Mouse (Mus musculus): Measurements from ENCODE around the gene Ly6g6d. TPM values are rescaled to one million over a fixed set of nuclear protein-coding genes. Genes with fewer than 3 reads are reported as not detected.
A peak's percentile ranks its signal among the peaks of the same experiment; 100 is the strongest.
"Not testable (repeated sequence)": the region's sequence is repeated elsewhere in the genome, so short reads cannot be mapped to it uniquely, and the experiment has no call there.

Gene Ly6g6d
- polyA plus RNA-seq (2014; fragmentation: Nextera tagmentation; extraction: Ambion mirVana) = 0.78 and 1.5 TPM in 2 replicates

GRCm38 (mm10) chr17:35077786-35078233, at the start of gene Ly6g6d:
Ly6g6d (minus strand) TSS chr17:35078065.
- H3K27me3 ChIP-seq (ENCODE audit: control insufficient read depth, insufficient read depth, low read length) = no peaks in the 10 kb centered on the region
- peak; percentile 46 for DNase-seq
- no peaks in the 10 kb centered on the region for H3K36me3 ChIP-seq (ENCODE audit: control insufficient read depth, insufficient read depth, low read length)
- no peak within 1 kb of the TSS; the same call in 1 of the 2 replicates for H3K9ac ChIP-seq (replicated peaks; ENCODE audit: low read length)
- H3K27ac ChIP-seq (replicated peaks; ENCODE audit: low read depth, low read length) = no peak within 1 kb of the TSS
- 8% methylated on average over 14 of the region's 14 CpGs for WGBS
- no peak within 1 kb of the TSS for H3K4me3 ChIP-seq (replicated peaks; ENCODE audit: low read depth, low read length)
- H3K9me3 ChIP-seq (ENCODE audit: control insufficient read depth, low read length) = no peaks in the 10 kb centered on the region
- H3K4me1 ChIP-seq (ENCODE audit: control insufficient read depth, insufficient read depth, low read length) = no peaks in the 10 kb centered on the region
- H3K4me2 ChIP-seq (ENCODE audit: low read length) = peak within 1 kb of the TSS; percentile 47
- ATAC-seq (ENCODE audit: low FRiP score, low TSS enrichment) = no peak

- ATAC-seq (ENCODE audit: low FRiP score, low TSS enrichment) (no peak), DNase-seq (no peak)
- Histone ChIP-seq H3K9ac (replicated peaks; ENCODE audit: low read length) (peak overlapping the region; percentile 78), H3K27me3 (ENCODE audit: control insufficient read depth, insufficient read depth, low read length) (no peaks in the 10 kb centered on the region), H3K4me1 (ENCODE audit: control insufficient read depth, insufficient read depth, low read length) (peaks cover 13% of the 10 kb centered on the region; the same call in 1 of the 2 replicates), H3K27ac (replicated peaks; ENCODE audit: low read depth, low read length) (no peak overlapping the region), H3K9me3 (ENCODE audit: control insufficient read depth, low read length) (no peaks in the 10 kb centered on the region), H3K4me3 (replicated peaks; ENCODE audit: low read depth, low read length) (peak overlapping the region; percentile 59), H3K36me3 (ENCODE audit: control insufficient read depth, insufficient read depth, low read length) (peaks cover 18% of the 10 kb centered on the region), H3K4me2 (ENCODE audit: low read length) (peak overlapping the region; percentile 77)
- 68% methylated on average over 13 of the region's 13 CpGs for whole genome bisulfite sequencing
Observed at GRCm38 (mm10) chr17:35127017-35127416, 49.2 kb upstream of the Ly6g6d start.

DNA sequence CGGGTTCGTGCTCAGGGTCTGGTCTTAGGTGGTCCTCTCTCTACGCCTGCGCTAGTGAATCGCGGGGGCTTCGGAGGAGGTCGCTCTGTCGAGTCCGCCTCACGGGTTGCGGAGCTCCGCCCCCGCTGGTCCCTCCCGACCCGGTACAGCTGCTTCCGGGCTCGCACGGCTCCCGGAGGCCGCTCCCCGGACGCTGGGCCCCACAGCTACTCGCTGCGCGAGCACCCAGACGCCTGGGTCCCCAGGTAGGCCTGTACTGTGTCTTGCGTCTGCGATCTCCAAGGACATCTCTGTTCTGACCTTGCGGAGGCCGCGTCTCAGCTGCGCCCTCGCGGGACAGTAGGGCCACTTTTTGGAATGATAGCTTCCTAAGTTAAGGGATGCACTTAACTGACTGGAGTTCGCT, 48.3 kb upstream of the Ly6g6d start, which contains the start of gene D17H6S53E:
Gene D17H6S53E (plus strand): TSS at position 168 of the 406 bp plus-strand sequence.
- Histone ChIP-seq H3K27me3 (ENCODE audit: control insufficient read depth, insufficient read depth, low read length) (no peaks in the 10 kb centered on the region), H3K4me2 (ENCODE audit: low read length) (peak within 1 kb of the TSS; percentile 77), H3K4me1 (ENCODE audit: control insufficient read depth, insufficient read depth, low read length) (peaks cover 13% of the 10 kb centered on the region; the same call in 1 of the 2 replicates)

GRCm38 (mm10) chr17:35125578-35125977, 47.7 kb upstream of the Ly6g6d start:
- WGBS = 42% methylated on average over 6 of the region's 6 CpGs
- H3K27ac ChIP-seq (replicated peaks; ENCODE audit: low read depth, low read length) = peak overlapping the region; percentile 74; the same call in 1 of the 2 replicates
- no peaks in the 10 kb centered on the region for H3K9me3 ChIP-seq (ENCODE audit: control insufficient read depth, low read length)
- peak overlapping the region; percentile 77 for H3K4me2 ChIP-seq (ENCODE audit: low read length)
- no peaks in the 10 kb centered on the region for H3K27me3 ChIP-seq (ENCODE audit: control insufficient read depth, insufficient read depth, low read length)
- peak overlapping the region; percentile 78 for H3K9ac ChIP-seq (replicated peaks; ENCODE audit: low read length)
- H3K36me3 ChIP-seq (ENCODE audit: control insufficient read depth, insufficient read depth, low read length) = peaks cover 18% of the 10 kb centered on the region
- ATAC-seq (ENCODE audit: low FRiP score, low TSS enrichment) (no peak), DNase-seq (no peak)
- peak overlapping the region; percentile 59 for H3K4me3 ChIP-seq (replicated peaks; ENCODE audit: low read depth, low read length)
- peaks cover 13% of the 10 kb centered on the region; the same call in 1 of the 2 replicates for H3K4me1 ChIP-seq (ENCODE audit: control insufficient read depth, insufficient read depth, low read length)

More for the DNA sequence above, 48.3 kb upstream of the Ly6g6d start, which contains the start of gene D17H6S53E:
- DNase-seq (peak; percentile 83), ATAC-seq (ENCODE audit: low FRiP score, low TSS enrichment) (no peak; the same call in 1 of the 2 replicates)
- H3K9ac ChIP-seq (replicated peaks; ENCODE audit: low read length) = peak within 1 kb of the TSS; percentile 78
- H3K36me3 ChIP-seq (ENCODE audit: control insufficient read depth, insufficient read depth, low read length) = peaks cover 18% of the 10 kb centered on the region
- H3K4me3 ChIP-seq (replicated peaks; ENCODE audit: low read depth, low read length) = peak within 1 kb of the TSS; percentile 59
- H3K27ac ChIP-seq (replicated peaks; ENCODE audit: low read depth, low read length) = peak within 1 kb of the TSS; percentile 74
- no peaks in the 10 kb centered on the region for H3K9me3 ChIP-seq (ENCODE audit: control insufficient read depth, low read length)
- under 1% methylated on average over 36 of the region's 36 CpGs for WGBS

DNA sequence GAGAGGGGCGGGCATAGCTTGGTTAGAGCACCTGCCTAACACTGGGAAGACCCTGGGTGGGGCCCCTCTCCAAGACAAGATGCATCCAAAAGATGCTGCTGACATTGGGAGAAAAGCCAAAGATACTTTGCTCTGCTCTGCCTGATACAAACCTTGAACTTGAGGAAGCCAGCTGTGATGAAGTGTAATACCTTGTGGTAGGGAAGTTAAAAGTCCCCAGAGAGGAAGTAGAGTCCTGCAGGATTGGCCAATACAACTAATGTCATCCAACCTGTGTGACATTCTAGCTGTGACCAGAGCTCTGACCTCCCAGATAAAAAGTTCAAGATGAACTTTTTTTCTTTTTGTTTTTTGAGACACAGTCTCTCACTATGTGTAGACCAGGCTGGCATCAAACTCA, 47.2 kb upstream of the Ly6g6d start:
- H3K4me1 ChIP-seq (ENCODE audit: control insufficient read depth, insufficient read depth, low read length) = peaks cover 18% of the 10 kb centered on the region

GRCm38 (mm10) chr17:35124261-35124896, 46.5 kb upstream of the Ly6g6d start:
- H3K4me3 ChIP-seq (replicated peaks; ENCODE audit: low read depth, low read length); H3K9ac ChIP-seq (replicated peaks; ENCODE audit: low read length); H3K27me3 ChIP-seq (ENCODE audit: control insufficient read depth, insufficient read depth, low read length); ATAC-seq (ENCODE audit: low FRiP score, low TSS enrichment); H3K4me2 ChIP-seq (ENCODE audit: low read length); H3K9me3 ChIP-seq (ENCODE audit: control insufficient read depth, low read length); H3K27ac ChIP-seq (replicated peaks; ENCODE audit: low read depth, low read length); DNase-seq: not testable (repeated sequence)
- Histone ChIP-seq H3K4me1 (ENCODE audit: control insufficient read depth, insufficient read depth, low read length) (peaks cover 19% of the 10 kb centered on the region), H3K36me3 (ENCODE audit: control insufficient read depth, insufficient read depth, low read length) (peaks cover 16% of the 10 kb centered on the region; the same call in 1 of the 2 replicates)
- WGBS = 95% methylated on average over 12 of the region's 12 CpGs

More for the DNA sequence above, 47.2 kb upstream of the Ly6g6d start:
- no peak for ATAC-seq (ENCODE audit: low FRiP score, low TSS enrichment)
- no peak overlapping the region for H3K4me2 ChIP-seq (ENCODE audit: low read length)
- no peak overlapping the region for H3K9ac ChIP-seq (replicated peaks; ENCODE audit: low read length)
- H3K4me3 ChIP-seq (replicated peaks; ENCODE audit: low read depth, low read length) = no peak overlapping the region
- H3K9me3 ChIP-seq (ENCODE audit: control insufficient read depth, low read length) = no peaks in the 10 kb centered on the region
- H3K27me3 ChIP-seq (ENCODE audit: control insufficient read depth, insufficient read depth, low read length) = no peaks in the 10 kb centered on the region
- no peak for DNase-seq
- no peak overlapping the region for H3K27ac ChIP-seq (replicated peaks; ENCODE audit: low read depth, low read length)
- 94% methylated on average over 1 of the region's 1 CpGs for WGBS
- peaks cover 14% of the 10 kb centered on the region for H3K36me3 ChIP-seq (ENCODE audit: control insufficient read depth, insufficient read depth, low read length)

GRCm38 (mm10) chr17:35123287-35123686, 45.4 kb upstream of the Ly6g6d start:
- H3K4me3 ChIP-seq (replicated peaks; ENCODE audit: low read depth, low read length); H3K9me3 ChIP-seq (ENCODE audit: control insufficient read depth, low read length); H3K4me2 ChIP-seq (ENCODE audit: low read length); H3K27ac ChIP-seq (replicated peaks; ENCODE audit: low read depth, low read length); DNase-seq; H3K9ac ChIP-seq (replicated peaks; ENCODE audit: low read length); H3K27me3 ChIP-seq (ENCODE audit: control insufficient read depth, insufficient read depth, low read length); ATAC-seq (ENCODE audit: low FRiP score, low TSS enrichment): not testable (repeated sequence)
- H3K4me1 ChIP-seq (ENCODE audit: control insufficient read depth, insufficient read depth, low read length) = peaks cover 19% of the 10 kb centered on the region
- H3K36me3 ChIP-seq (ENCODE audit: control insufficient read depth, insufficient read depth, low read length) = peaks cover 25% of the 10 kb centered on the region
- WGBS = 89% methylated on average over 9 of the region's 9 CpGs

GRCm38 (mm10) chr17:35121871-35122303, 44.0 kb upstream of the Ly6g6d start, which contains the start of gene Csnk2b:
Csnk2b (minus strand) TSS chr17:35122053.
- WGBS = under 1% methylated on average over 19 of the region's 19 CpGs
- Histone ChIP-seq H3K27ac (replicated peaks; ENCODE audit: low read depth, low read length) (peak within 1 kb of the TSS; percentile 90), H3K27me3 (ENCODE audit: control insufficient read depth, insufficient read depth, low read length) (no peaks in the 10 kb centered on the region), H3K4me2 (ENCODE audit: low read length) (peak within 1 kb of the TSS; percentile 96), H3K4me3 (replicated peaks; ENCODE audit: low read depth, low read length) (peak within 1 kb of the TSS; percentile 96), H3K4me1 (ENCODE audit: control insufficient read depth, insufficient read depth, low read length) (peaks cover 16% of the 10 kb centered on the region), H3K9ac (replicated peaks; ENCODE audit: low read length) (peak within 1 kb of the TSS; percentile 90), H3K9me3 (ENCODE audit: control insufficient read depth, low read length) (no peaks in the 10 kb centered on the region), H3K36me3 (ENCODE audit: control insufficient read depth, insufficient read depth, low read length) (peaks cover 39% of the 10 kb centered on the region)
- DNase-seq (peak; percentile 89), ATAC-seq (ENCODE audit: low FRiP score, low TSS enrichment) (peak; percentile 46; the same call in 1 of the 2 replicates)
